Mouse (Mus musculus) midbrain, embryonic 16.5 days (tissue): ENCODE measurements at regions not wholly inside any gene's neighbourhood (a gene's known extent, or its start where the extent isn't known, plus 50 kb on each side); places are given as distances from the start of the nearest gene placed in this dataset.
A peak's percentile ranks its signal among the peaks of the same experiment; 100 is the strongest.

Experiments
- ATAC-seq: fragments of 200-750 bp; cut with Nextera tagmentation; 2 replicates; pipeline ENCODE4 v1.8.0; 2017; ENCODE audit warnings: moderate TSS enrichment
- H3K27ac ChIP-seq: fragments of 300-500 bp; sonication (generic); 2 replicates; pipeline ENCODE4 v1.5.1; 2014; ENCODE audit warnings: mild to moderate bottlenecking, low read length, mixed read lengths
- H3K27me3 ChIP-seq: fragments of 300-500 bp; sonication (generic); 2 replicates; pipeline ENCODE4 v1.6.1; 2014; ENCODE audit warnings: low read depth, low read length, mixed read lengths; ENCODE audit not compliant: control insufficient read depth, insufficient read depth
- H3K36me3 ChIP-seq: fragments of 300-500 bp; sonication (generic); 2 replicates; pipeline ENCODE4 v1.6.1; 2014; ENCODE audit warnings: mild to moderate bottlenecking, low read length, moderate library complexity, mixed read lengths; ENCODE audit not compliant: control insufficient read depth, insufficient read depth
- H3K4me1 ChIP-seq: fragments of 300-500 bp; sonication (generic); 2 replicates; pipeline ENCODE4 v1.6.1; 2014; ENCODE audit warnings: mild to moderate bottlenecking, low read length, mixed read lengths; ENCODE audit not compliant: control insufficient read depth, insufficient read depth
- H3K4me2 ChIP-seq: fragments of 300-500 bp; sonication (generic); 2 replicates; pipeline ENCODE4 v1.6.1; 2014; ENCODE audit warnings: mild to moderate bottlenecking, low read length, mixed read lengths
- H3K4me3 ChIP-seq: fragments of 300-500 bp; sonication (generic); 2 replicates; pipeline ENCODE4 v1.5.1; 2014; ENCODE audit warnings: low read depth, mild to moderate bottlenecking, low read length, moderate library complexity, mixed read lengths
- H3K9ac ChIP-seq: fragments of 300-500 bp; sonication (generic); 2 replicates; pipeline ENCODE4 v1.6.1; 2014; ENCODE audit warnings: low read depth, low read length, mixed read lengths
- H3K9me3 ChIP-seq: fragments of 300-500 bp; sonication (generic); replicated peaks from 2 replicates; pipeline ENCODE4 v1.6.1; 2014; ENCODE audit warnings: mild to moderate bottlenecking, low read length, mixed read lengths; ENCODE audit not compliant: control insufficient read depth, poor library complexity, severe bottlenecking
- WGBS: fragments of 180-500 bp; shearing (Covaris S2); extraction: QIAGEN DNeasy Blood & Tissue Kit; methylation state at CpG from one replicate; pipeline ENCODE4 v1.1.7; 2014; 5-methylcytosine and 5-hydroxymethylcytosine counted together

DNA sequence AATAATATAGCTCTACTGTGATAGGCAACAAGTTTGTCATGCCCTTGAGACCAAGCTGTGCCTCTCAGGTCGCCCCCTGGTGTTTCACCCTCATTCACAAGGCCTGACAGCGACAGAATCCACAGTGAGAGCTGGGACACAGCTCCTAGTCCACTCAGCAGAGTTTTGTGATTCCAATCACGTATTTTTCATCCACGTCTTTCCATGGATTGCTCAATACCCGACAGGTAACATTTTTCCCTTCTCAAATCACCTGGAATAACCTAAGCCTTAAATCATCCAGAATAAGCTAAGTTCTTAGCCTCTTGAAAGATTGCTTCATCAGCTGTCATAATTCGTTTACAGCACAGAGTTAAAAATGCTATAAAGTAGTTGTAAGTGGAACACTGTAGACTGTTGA, 211.3 kb downstream of the Ccdc91 start:
- Histone ChIP-seq H3K9me3 (no peaks in the 10 kb centered on the region), H3K27me3 (no peaks in the 10 kb centered on the region), H3K4me3 (no peak overlapping the region), H3K9ac (no peak overlapping the region), H3K4me2 (no peak overlapping the region), H3K27ac (no peak overlapping the region), H3K4me1 (no peaks in the 10 kb centered on the region), H3K36me3 (no peaks in the 10 kb centered on the region)
- 80% methylated on average over 6 of the region's 6 CpGs for WGBS
- no peak for ATAC-seq

DNA sequence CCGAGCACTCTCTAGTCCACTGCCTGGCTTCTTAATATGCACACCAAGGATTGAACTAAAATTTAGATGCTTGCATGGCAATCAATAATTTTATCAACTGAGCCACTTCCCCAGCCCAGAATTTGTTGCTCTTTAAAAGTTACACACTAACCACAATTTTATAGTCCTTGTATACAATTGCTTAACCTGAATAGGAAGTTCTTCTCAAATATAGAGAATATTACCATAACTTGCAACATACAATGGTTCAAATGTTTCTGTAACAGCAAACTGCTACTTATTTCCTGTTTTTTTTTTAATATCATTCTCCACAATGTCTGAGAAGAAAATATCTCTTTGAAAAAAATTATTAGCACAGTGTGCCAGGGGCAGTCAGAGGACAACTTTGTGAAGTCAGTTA, 222.6 kb downstream of the Ccdc91 start:
- WGBS = 96% methylated on average over 1 of the region's 1 CpGs
- H3K27me3 ChIP-seq = no peaks in the 10 kb centered on the region
- no peak overlapping the region for H3K9ac ChIP-seq
- no peaks in the 10 kb centered on the region; the same call in 1 of the 2 replicates for H3K4me1 ChIP-seq
- H3K4me3 ChIP-seq = no peak overlapping the region
- no peak for ATAC-seq
- H3K9me3 ChIP-seq = no peaks in the 10 kb centered on the region
- no peak overlapping the region for H3K4me2 ChIP-seq
- H3K27ac ChIP-seq = no peak overlapping the region
- H3K36me3 ChIP-seq = no peaks in the 10 kb centered on the region

DNA sequence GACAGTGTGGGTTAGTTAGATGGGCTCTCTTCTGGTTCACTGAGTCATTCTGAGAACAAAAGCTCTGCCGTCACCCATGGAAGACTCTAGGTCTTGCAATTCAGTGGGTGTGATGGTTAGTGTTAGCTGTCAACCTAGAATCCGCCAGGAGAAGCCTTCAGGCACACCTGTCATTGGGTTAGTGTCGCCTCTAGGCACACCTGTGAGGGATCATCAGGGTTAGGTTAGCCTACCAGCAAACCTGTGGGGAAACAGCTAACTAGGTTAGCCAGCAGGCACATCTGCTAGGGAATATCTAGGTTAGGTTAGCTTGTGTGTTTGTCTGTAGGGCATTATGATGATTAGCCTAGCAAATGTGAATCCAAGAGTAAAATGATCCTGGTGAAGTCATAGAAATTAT, 223.8 kb downstream of the Ccdc91 start:
- Histone ChIP-seq H3K4me3 (no peak overlapping the region), H3K27me3 (no peaks in the 10 kb centered on the region), H3K9ac (no peak overlapping the region), H3K9me3 (no peaks in the 10 kb centered on the region), H3K27ac (no peak overlapping the region), H3K4me2 (no peak overlapping the region), H3K36me3 (no peaks in the 10 kb centered on the region), H3K4me1 (no peaks in the 10 kb centered on the region)
- no peak for ATAC-seq
- 86% methylated on average over 3 of the region's 3 CpGs for WGBS

DNA sequence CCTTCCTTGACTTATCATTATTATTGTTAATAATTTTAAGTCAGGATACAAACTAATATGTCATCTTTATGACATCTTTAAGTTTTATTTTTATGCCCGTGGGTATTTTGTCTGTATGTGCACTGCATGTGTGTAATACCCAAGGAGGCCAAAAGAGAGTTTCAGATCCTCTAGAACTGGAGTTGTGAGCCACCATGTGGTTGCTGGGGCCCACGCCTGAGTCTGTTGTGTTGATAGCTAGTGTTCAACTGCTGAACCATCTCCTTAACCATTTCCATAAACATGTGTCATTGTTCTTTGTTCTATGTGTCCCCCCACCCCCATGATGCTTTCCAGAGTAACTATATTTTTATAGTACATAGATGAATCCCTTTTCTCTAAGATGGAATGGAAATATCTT, 225.0 kb downstream of the Ccdc91 start:
- no peak overlapping the region for H3K4me3 ChIP-seq
- WGBS = 87% methylated on average over 2 of the region's 2 CpGs
- ATAC-seq = no peak

DNA sequence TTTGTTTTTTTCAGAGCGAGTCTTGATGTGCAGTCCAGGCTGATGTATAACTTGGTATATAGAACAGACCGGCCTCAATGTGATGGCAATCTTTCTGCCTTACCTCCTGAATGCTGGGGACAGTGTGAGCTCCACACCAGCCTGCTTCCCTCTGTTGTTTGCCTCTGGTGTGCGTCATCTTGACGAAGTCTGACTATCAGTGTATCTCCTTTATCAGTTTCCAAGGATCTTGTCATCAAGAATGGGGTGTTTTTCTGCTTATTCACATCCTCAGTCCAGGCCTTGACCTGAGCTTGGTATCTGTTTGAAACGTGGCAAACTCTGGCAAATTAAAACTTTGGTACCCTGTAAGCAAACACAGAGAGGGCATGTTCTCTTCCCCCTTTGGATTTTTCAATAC, 226.3 kb downstream of the Ccdc91 start:
- Histone ChIP-seq H3K4me1 (no peaks in the 10 kb centered on the region), H3K4me2 (no peak overlapping the region), H3K27me3 (no peaks in the 10 kb centered on the region), H3K9me3 (no peaks in the 10 kb centered on the region), H3K9ac (no peak overlapping the region), H3K27ac (no peak overlapping the region), H3K4me3 (no peak overlapping the region), H3K36me3 (no peaks in the 10 kb centered on the region)
- 85% methylated on average over 5 of the region's 5 CpGs for WGBS
- ATAC-seq = no peak

More for the DNA sequence above, 225.0 kb downstream of the Ccdc91 start:
- Histone ChIP-seq H3K9me3 (no peaks in the 10 kb centered on the region), H3K27ac (no peak overlapping the region), H3K27me3 (no peaks in the 10 kb centered on the region), H3K4me1 (no peaks in the 10 kb centered on the region), H3K4me2 (no peak overlapping the region), H3K36me3 (no peaks in the 10 kb centered on the region), H3K9ac (no peak overlapping the region)

DNA sequence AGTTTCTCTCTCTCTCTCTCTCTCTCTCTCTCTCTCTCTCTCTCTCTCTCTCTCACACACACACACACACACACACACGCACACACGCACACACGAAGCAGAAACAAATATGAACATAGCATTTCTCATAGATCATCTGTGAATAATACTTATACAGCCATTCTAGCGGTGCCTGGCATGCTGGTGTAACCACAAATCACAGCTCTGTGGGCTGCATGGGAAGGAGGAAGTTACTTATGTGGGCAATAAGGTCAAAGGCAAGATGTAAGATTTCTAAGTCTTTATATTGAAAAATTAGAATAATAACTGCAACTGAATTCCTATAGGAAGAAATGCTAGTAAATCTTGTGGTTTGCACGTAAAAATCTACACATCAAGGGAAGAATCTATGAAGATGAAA, 228.7 kb downstream of the Ccdc91 start:
- H3K4me2 ChIP-seq = no peak overlapping the region
- H3K36me3 ChIP-seq = no peaks in the 10 kb centered on the region
- WGBS = 92% methylated on average over 5 of the region's 5 CpGs
- H3K9ac ChIP-seq = no peak overlapping the region
- H3K4me1 ChIP-seq = no peaks in the 10 kb centered on the region
- no peak for ATAC-seq
- H3K9me3 ChIP-seq = no peaks in the 10 kb centered on the region
- no peaks in the 10 kb centered on the region for H3K27me3 ChIP-seq
- H3K27ac ChIP-seq = no peak overlapping the region
- H3K4me3 ChIP-seq = no peak overlapping the region

DNA sequence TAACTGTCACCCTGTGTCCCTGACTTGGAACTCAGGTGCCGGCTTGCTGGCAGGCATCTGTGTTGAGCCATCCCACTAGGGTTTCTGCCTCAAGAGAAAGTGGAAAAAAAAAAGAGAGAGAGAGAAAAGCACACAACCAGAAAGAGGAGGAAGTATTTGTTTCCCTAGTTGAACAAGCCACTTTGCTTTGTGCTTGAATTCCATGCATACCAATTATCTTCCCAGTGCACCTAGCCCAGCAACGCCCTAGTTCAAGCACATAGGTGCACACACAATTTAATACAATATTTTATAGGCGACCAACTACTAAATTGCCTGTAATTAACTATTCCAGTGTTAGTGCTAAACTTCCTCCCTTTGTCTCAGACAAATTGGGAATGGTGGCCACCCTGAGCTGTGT, 230.3 kb downstream of the Ccdc91 start:
- no peak overlapping the region for H3K4me3 ChIP-seq
- no peaks in the 10 kb centered on the region for H3K9me3 ChIP-seq
- H3K4me2 ChIP-seq = no peak overlapping the region
- H3K4me1 ChIP-seq = no peaks in the 10 kb centered on the region
- no peaks in the 10 kb centered on the region for H3K27me3 ChIP-seq
- no peak for ATAC-seq
- no peaks in the 10 kb centered on the region for H3K36me3 ChIP-seq
- 76% methylated on average over 3 of the region's 3 CpGs for WGBS
- H3K9ac ChIP-seq = no peak overlapping the region
- H3K27ac ChIP-seq = no peak overlapping the region

DNA sequence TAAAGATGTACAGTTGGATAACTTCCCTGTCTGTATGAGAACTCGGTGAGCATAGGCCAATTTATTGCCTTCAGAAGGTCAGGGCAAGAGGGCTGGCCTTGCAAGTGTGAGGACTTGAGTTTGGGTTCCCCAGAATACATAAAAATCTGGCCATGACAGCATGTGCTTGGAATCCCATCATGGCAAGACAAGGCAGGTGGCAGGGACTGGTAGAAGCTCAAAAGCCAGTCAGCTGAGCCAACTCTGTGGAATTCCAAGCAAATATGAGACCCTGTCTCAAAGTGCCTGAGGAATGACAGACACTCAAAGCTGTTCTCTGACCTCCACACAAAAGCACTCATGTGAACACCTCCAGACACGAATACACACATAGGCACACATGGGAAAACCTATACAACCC, 231.1 kb downstream of the Ccdc91 start:
- no peak overlapping the region for H3K4me3 ChIP-seq
- WGBS = 90% methylated on average over 2 of the region's 2 CpGs
- no peaks in the 10 kb centered on the region for H3K27me3 ChIP-seq
- H3K27ac ChIP-seq = no peak overlapping the region
- no peak overlapping the region for H3K9ac ChIP-seq
- H3K4me1 ChIP-seq = no peaks in the 10 kb centered on the region
- no peaks in the 10 kb centered on the region for H3K9me3 ChIP-seq
- H3K4me2 ChIP-seq = no peak overlapping the region
- no peaks in the 10 kb centered on the region for H3K36me3 ChIP-seq
- no peak for ATAC-seq

DNA sequence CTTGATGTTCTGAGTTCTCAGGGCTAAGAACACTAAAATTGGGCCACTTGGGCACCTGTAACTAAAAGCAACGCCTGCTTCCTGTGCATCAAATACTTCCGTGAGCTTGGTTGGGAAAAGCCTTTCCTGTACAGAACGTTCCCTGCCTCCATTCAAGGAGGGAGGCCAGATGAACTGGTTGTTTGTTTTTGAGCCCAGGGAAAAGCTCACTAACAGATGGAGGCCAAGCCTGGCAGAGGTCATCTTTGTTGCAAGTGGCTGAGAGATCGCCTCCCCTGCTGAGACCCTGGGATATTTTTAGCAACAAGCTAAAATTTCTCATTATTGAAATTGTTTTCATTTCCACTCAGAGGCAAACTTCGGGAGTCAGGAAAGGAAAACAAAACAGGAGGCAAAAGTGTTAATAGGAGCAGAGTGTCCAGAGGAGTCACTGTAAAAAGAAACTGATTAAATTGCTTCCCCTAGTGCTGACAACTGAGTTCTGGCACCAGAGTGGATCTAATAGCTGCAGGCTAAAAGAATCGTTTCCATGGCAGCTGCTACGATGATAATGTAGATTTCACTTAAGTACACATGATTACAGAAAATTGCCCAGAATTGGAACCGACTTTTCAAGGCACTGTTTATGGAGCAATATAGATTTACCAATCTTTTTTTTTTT, 242.6 kb downstream of the Ccdc91 start:
- Histone ChIP-seq H3K9ac (no peak overlapping the region), H3K9me3 (no peaks in the 10 kb centered on the region), H3K4me2 (peak overlapping the region; percentile 23), H3K4me3 (no peak overlapping the region), H3K4me1 (peaks cover 5% of the 10 kb centered on the region; the same call in 1 of the 2 replicates), H3K27ac (peak overlapping the region; percentile 33; the same call in 1 of the 2 replicates), H3K36me3 (no peaks in the 10 kb centered on the region), H3K27me3 (no peaks in the 10 kb centered on the region)
- WGBS = 27% methylated on average over 8 of the region's 8 CpGs
- ATAC-seq = peak; percentile 85
